Mouse (Mus musculus) liver, embryonic 14.5 days (tissue): Measurements from ENCODE around the gene H60b.

ENCODE experiments used
- CTCF ChIP-seq: IDR thresholded peaks from 2 replicates; pipeline ENCODE4 v1.5.1; 2016; ENCODE audit warnings: antibody characterized with exemption, low read depth, control low read depth
- EP300 ChIP-seq: IDR thresholded peaks from 2 replicates; pipeline ENCODE4 v1.6.1; 2016; ENCODE audit warnings: antibody characterized with exemption, low read depth

- TF ChIP-seq CTCF (no peak), EP300 (no peak)
Observed at GRCm38 (mm10) chr10:22159131-22159561, 760 bp downstream of the H60b start.
